Mouse (Mus musculus) layer of hippocampus, adult 8-10 months (tissue): ENCODE results near the gene Actl10. TPM values are rescaled to one million over a fixed set of nuclear protein-coding genes. Genes with fewer than 3 reads are reported as not detected.

ENCODE experiments used
- DNase-seq, 2 experiments: peaks; one replicate each; pipeline ENCODE4 v3.0.0; 2022; ENCODE audit warnings: low spot score in 2 of 2
- total RNA-seq, 4 experiments: library from RNA; stranded (reverse); gene quantifications; 2 replicates each; pipeline ENCODE4 v1.2.4; 2022

The Actl10 gene
- total RNA-seq, 4 experiments from 2014 or later: 0.40 TPM; not detected in 3

DNA sequence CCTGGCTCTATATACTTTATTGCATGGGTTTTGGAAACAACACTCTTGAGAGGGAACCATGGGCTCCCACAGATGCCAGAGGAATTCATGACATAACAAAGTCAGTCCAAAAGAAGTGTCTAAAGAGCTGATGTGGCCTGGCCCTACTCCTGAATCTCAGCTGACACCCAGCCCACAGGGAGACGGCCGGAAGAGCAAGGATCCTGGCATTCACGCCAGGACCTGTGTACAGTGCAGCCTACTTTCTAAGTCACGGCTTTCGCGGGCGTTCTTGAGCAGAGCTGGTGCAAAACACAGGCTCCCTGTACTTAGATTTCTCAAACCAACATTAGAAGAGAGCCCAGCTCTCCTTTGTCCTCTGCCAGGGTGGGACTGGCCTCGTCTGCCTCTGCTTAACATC lies 29.0 kb downstream of the Actl10 start:
- DNase-seq: no peak

GRCm38 (mm10) chr2:154581421-154581820 lies 29.8 kb downstream of the Actl10 start:
- no peak for DNase-seq

DNA sequence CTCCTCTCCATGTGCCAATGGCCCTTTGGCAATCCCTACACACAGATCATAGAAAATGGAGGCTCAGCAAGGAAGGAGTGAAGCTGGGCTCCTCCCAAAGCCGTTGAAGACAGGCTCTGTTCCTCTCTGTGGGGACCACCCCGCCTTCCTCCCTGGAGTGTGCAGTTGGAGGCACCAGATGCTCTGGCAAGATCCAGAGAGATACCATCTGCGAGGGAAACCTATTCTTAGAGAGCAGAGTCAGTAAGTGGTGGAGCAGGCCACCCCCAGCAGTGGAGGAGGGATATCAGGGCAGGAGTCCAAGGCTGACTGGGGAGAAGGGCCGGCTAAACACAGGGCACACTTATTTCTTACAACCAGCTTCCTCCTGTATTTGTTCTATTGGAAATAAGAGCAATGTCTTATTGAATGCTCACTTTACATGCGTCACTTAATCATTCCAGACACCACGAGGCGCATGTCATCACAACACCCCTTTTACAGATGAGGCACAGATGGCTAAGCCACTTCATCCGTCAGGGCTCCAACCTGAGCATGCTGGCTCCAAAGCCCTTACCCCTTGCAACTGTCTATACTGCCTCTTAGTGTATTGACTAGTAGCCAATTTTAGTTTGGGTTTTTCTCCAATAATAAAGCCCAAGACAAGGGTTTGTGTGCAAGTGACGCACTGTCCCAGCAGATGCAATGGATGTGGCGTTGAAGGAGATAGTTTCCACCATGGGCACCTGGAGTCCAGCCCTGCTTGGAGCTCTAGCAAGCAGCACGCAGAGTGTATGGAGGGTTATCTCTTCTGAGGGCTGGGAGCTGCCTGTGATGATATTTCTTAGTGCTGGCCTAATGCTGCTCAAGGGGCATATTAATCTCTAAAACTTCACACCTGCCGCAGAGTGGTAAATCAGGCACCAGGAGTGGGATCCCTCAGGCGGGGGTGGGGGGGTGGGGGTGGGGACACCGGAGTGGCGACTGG lies 32.6 kb downstream of the Actl10 start:
- peak; percentile 93 to 94 for DNase-seq

DNA sequence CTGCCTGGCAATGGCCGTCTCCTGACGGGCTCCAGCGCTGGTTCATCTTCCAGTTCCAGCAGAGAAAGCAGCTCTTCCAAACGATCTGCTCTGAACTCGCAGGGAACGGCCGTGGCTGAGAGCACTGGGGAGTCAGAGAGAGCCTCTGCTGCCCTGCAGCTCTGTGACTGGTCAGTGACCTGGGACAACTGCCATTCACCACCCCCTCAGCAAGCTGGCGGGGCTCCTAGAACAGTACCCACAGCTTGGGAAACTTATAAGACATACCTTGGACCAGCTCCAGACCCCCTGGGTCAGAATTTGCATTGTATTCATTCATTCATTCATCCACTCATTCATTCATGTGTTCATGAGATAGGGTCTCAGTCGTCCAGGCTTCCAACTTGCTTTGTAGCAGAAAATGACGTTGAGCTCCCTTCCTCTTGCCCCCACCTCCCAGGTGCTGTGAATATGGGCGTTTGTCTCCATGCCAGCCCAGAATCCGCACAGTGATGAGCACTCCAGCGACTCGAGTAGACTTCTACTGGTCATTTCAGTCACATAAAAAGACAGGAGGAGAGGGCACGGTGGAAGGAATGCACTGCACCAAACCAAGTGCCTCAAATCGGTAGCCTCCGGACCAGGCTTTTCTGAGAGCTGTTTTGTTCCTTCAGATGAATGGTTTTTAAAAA lies 33.5 kb downstream of the Actl10 start:
- DNase-seq: no peak

GRCm38 (mm10) chr2:154586405-154586804 lies 34.8 kb downstream of the Actl10 start:
- no peak for DNase-seq

DNA sequence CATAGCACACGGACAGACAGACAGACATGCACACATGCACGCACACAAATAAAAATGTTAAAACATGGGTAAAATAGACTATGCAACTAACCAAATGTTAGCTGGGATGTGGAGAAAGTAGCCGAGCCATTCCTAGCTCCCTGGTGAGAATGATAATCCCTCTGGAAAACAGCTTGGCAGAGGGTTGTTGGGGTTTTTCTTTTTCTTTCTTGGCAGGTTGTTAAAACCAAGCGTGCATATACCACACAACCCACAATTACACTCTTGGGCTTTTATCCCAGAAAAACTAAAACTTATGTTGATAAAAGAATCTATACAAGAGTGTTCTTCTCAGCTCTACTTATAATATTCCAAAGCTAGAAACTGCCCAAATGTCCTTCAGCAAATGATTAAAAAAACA lies 37.5 kb downstream of the Actl10 start:
- DNase-seq: no peak

DNA sequence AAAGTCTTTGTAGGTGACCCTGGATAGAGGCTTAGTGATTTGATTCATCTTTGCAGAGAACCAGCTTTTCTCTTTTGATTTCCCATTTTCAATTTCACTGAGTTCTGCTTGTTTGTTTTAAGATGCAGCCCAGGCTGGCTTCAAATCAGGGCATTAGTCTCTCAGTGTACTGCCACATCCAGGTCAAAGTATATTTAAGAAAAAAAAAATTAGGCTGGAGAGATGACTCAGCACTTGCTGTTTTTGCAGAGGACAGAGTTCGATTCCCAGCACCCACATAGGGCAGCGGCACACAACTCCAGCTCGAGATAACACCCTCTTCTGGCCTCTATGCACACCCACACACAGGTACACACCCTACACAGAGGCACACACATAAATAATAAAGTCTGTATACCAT lies 39.7 kb downstream of the Actl10 start:
- DNase-seq: no peak

GRCm38 (mm10) chr2:154593025-154593424 lies 41.4 kb downstream of the Actl10 start:
- no peak for DNase-seq

GRCm38 (mm10) chr2:154595775-154596174 lies 44.2 kb downstream of the Actl10 start:
- DNase-seq: no peak

DNA sequence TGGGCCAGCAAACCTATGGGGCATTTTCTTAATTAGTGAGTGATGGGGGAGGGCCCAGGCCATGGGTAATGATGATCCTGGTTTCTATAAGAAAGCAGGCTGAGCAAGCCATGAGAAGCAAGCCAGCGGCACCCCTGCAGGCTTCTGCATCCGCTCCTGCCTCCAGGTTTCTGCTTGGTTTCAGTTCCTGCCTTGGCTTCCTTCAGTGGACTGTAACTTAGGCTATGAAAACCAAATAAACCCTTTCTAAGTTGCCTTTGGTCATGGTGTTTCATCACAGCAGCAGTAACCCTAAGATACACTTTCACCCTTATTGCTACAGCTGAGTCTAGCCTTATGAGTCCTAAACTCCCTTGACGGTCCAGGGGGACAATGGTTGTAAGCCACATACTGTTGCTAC lies 45.8 kb downstream of the Actl10 start:
- no peak for DNase-seq

DNA sequence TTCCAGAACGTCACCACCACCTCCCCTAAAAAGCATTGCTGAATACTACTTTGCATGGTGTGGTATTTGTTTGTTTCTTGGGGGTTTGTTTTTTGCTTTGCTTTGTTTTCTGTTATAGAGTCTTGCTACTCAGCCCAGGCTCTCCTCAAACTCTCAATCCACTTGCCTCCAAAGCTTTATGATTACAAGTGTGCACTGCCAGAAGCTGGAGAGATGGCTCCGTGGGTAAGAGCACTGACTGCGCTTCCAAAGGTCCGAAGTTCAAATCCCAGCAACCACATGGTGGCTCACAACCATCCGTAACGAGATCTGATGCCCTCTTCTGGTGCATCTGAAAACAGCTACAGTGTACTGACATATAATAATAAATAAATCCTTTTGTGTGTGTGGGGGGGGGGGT lies 49.0 kb downstream of the Actl10 start:
- no peak for DNase-seq

GRCm38 (mm10) chr2:154601324-154601723 lies 49.7 kb downstream of the Actl10 start:
- DNase-seq: no peak

Other genes with a start within 250 kb of the Actl10 start
- under 1 TPM in 1 of 4 experiments, not detected in 3; 0.19 TPM for gene Bpifb9b, start 244.5 kb upstream of the Actl10 start, total RNA-seq
- gene Cdk5rap1, start 178.8 kb upstream of the Actl10 start, total RNA-seq: 10 to 100 TPM; 13.6 to 17.1 (median 16.0) TPM
- 10 to 100 TPM; 41.0 to 45.9 (median 43.5) TPM for gene Snta1, start 143.7 kb upstream of the Actl10 start, total RNA-seq
- 10 to 100 TPM; 48.9 to 60.8 (median 53.9) TPM for gene Cbfa2t2, start 115.3 kb upstream of the Actl10 start, total RNA-seq
- 1 to 10 TPM in 2 of 4 experiments, under 1 TPM in 2; 0.64 to 2.0 (median 0.87) TPM for gene 1700003F12Rik, start 4.7 kb upstream of the Actl10 start, total RNA-seq
- 10 to 100 TPM; 29.2 to 33.2 (median 30.4) TPM for gene Necab3, start 7.1 kb downstream of the Actl10 start, total RNA-seq
- gene E2f1, start 18.1 kb downstream of the Actl10 start, total RNA-seq: 1 to 10 TPM; 3.5 to 5.1 (median 4.5) TPM
- 10 to 100 TPM; 11.3 to 12.6 (median 11.7) TPM for gene Pxmp4, start 51.9 kb downstream of the Actl10 start, total RNA-seq
- 10 to 100 TPM in 1 of 4 experiments, 1 to 10 TPM in 3; 8.6 to 10.8 (median 9.3) TPM for gene Zfp341, start 61.5 kb downstream of the Actl10 start, total RNA-seq
- gene 4930519P11Rik, start 61.7 kb downstream of the Actl10 start, total RNA-seq: not detected
- gene Chmp4b, start 99.9 kb downstream of the Actl10 start, total RNA-seq: 100 to 1,000 TPM; 206 to 234 (median 209) TPM
- not detected for gene Gm14214, start 218.3 kb downstream of the Actl10 start, total RNA-seq
- 10 to 100 TPM; 63.5 to 70.0 (median 64.6) TPM for gene Raly, start 239.3 kb downstream of the Actl10 start, total RNA-seq
- not detected for gene a, start 239.6 kb downstream of the Actl10 start, total RNA-seq